Mouse (Mus musculus): Measurements from ENCODE around the gene Mtmr12.

DNA sequence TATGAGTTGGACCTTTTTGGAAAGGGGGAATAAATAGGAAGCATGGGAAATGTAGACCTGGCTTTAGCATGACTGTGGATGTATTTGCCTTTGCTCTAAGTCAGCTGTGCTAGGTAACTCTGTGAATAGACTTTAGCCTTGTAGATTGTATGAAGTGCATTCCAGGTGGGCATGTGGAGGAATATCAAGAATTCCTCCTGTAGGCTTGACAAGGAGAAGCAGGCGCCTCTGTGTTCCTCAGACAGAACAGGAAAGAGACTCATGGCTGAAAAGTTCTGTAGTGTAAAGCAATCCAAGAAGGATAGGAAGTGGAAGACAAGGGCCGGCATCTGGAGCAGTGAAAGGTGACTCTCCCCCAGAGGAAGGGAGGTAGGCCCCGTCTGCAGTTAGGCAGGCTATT is 58.2 kb downstream of the Mtmr12 start:
- no peak for TF ChIP-seq POLR2A (IDR thresholded peaks at IDR 0.05; ENCODE audit: extremely low read depth, insufficient read depth, low read length)
- TF ChIP-seq CTCF (IDR thresholded peaks at IDR 0.05; ENCODE audit: low read depth, low read length): no peak

All from liver, adult 2 months (tissue).